Mouse (Mus musculus): Measurements from ENCODE around the gene Lmcd1. TPM values are rescaled to one million over a fixed set of nuclear protein-coding genes. Genes with fewer than 3 reads are reported as not detected.

The Lmcd1 gene
- polyA plus RNA-seq, 1 experiment from 2014 or later = 8.4 TPM

DNA sequence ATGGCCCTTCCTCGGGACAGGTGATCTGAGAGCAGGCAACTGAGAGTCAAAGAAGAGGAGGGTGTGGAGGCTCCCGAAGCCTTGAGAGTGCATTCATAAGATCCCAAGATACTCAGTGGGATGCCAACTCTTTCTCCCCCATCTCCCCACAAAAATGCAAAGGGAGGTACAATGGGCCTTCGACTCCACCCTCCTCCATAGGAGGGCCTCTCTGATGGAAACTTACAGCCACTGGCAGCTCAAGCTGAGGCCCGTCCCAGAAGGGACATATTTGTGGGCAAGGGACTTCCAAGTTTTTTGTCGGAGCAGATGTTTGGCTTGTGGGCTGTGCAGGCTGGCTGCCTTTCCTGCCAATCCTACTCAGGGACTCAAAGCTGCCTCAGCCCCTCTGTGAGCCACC is 47.1 kb downstream of the Lmcd1 start:
- H3K27me3 ChIP-seq (ENCODE audit: control insufficient read depth, insufficient read depth, low read length) = no peaks in the 10 kb centered on the region
- no peaks in the 10 kb centered on the region for H3K4me1 ChIP-seq (replicated peaks; ENCODE audit: control insufficient read depth, insufficient read depth, low read length)
- no peak for ATAC-seq (ENCODE audit: low FRiP score)
- H3K36me3 ChIP-seq (ENCODE audit: control insufficient read depth, insufficient read depth, low read length) = no peaks in the 10 kb centered on the region
- no peak overlapping the region for H3K4me3 ChIP-seq (ENCODE audit: low read depth, low read length)
- no peak overlapping the region for H3K9ac ChIP-seq (ENCODE audit: low read depth, low read length)
- H3K27ac ChIP-seq (ENCODE audit: low read depth, low read length) = no peak overlapping the region
- no peaks in the 10 kb centered on the region for H3K9me3 ChIP-seq (ENCODE audit: control insufficient read depth, low read length)
- WGBS = 42% methylated on average over 5 of the region's 5 CpGs
- no peak overlapping the region for H3K4me2 ChIP-seq (replicated peaks; ENCODE audit: low read depth, low read length)
- DNase-seq (ENCODE audit: low spot score) = no peak

DNA sequence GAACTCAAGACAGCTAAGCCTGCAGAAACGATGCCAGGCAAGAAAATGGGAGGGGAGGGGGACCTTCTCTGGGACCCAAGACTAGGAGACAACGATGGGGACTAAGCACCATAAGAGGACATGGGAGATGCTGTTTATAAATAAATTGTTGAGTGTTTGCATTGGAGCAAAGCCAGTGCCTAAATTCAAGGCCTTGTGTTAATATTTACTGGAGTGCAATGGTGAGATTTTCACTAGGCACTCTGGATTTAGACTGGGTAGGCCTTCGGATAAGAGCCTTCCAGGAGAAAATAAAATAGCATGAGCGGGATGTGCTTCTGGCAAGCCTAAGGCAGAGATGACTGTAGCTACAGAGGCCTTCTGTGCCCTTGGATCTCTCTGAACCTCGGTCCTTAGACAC is 49.4 kb downstream of the Lmcd1 start:
- no peak overlapping the region for H3K27ac ChIP-seq (ENCODE audit: low read depth, low read length)
- no peaks in the 10 kb centered on the region for H3K27me3 ChIP-seq (ENCODE audit: control insufficient read depth, insufficient read depth, low read length)
- no peak for DNase-seq (ENCODE audit: low spot score)
- H3K4me2 ChIP-seq (replicated peaks; ENCODE audit: low read depth, low read length) = no peak overlapping the region
- H3K9ac ChIP-seq (ENCODE audit: low read depth, low read length) = no peak overlapping the region
- no peak for ATAC-seq (ENCODE audit: low FRiP score)
- no peak overlapping the region for H3K4me3 ChIP-seq (ENCODE audit: low read depth, low read length)
- no peaks in the 10 kb centered on the region for H3K9me3 ChIP-seq (ENCODE audit: control insufficient read depth, low read length)
- WGBS = 89% methylated on average over 5 of the region's 5 CpGs
- H3K36me3 ChIP-seq (ENCODE audit: control insufficient read depth, insufficient read depth, low read length) = no peaks in the 10 kb centered on the region
- H3K4me1 ChIP-seq (replicated peaks; ENCODE audit: control insufficient read depth, insufficient read depth, low read length) = no peaks in the 10 kb centered on the region

DNA sequence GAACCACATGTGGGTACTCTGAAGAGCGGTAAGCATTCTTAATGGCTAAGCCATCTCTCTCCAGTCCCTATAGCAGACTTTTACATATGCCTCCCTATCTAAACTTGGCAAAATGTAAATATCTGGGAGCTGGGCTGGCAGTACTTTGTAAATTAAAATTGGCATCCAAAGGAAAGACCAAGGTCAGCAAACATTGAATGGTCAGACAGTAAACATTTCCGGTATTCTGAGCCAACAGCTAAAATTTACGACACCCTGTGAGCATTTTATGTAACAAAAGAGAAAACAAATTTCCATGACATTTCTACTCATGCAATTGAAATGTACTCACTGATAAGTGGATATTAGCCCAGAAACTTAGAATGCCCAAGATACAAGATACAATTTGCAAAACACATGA is 51.7 kb downstream of the Lmcd1 start:
- DNase-seq (ENCODE audit: low spot score) (no peak), ATAC-seq (ENCODE audit: low FRiP score) (no peak)
- H3K4me2 ChIP-seq (replicated peaks; ENCODE audit: low read depth, low read length) = no peak overlapping the region
- H3K36me3 ChIP-seq (ENCODE audit: control insufficient read depth, insufficient read depth, low read length) = no peaks in the 10 kb centered on the region
- no peak overlapping the region for H3K4me3 ChIP-seq (ENCODE audit: low read depth, low read length)
- 96% methylated on average over 3 of the region's 3 CpGs for WGBS
- no peak overlapping the region for H3K27ac ChIP-seq (ENCODE audit: low read depth, low read length)
- H3K9ac ChIP-seq (ENCODE audit: low read depth, low read length) = no peak overlapping the region
- H3K9me3 ChIP-seq (ENCODE audit: control insufficient read depth, low read length) = no peaks in the 10 kb centered on the region
- H3K4me1 ChIP-seq (replicated peaks; ENCODE audit: control insufficient read depth, insufficient read depth, low read length) = no peaks in the 10 kb centered on the region
- no peaks in the 10 kb centered on the region for H3K27me3 ChIP-seq (ENCODE audit: control insufficient read depth, insufficient read depth, low read length)

DNA sequence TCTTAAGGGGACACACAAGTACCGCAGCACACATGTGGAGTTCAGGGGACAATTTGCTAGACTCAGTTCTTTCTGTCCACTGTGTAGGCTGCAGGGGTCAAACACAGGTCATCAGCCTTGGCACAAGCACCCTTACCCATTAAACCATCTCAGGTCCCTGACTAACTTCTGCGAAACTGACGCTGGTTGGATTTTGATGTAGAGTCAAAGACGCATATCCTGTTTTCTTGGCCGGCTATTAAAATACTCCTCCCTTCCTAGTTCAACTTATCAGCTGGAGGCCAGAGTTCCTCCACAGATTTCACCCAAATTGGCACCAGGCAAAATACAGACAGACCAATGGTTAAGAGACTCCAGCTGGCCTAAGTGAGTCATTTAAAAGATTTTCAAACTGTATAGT is 54.2 kb downstream of the Lmcd1 start:
- H3K9me3 ChIP-seq (ENCODE audit: control insufficient read depth, low read length) = no peaks in the 10 kb centered on the region
- no peak overlapping the region for H3K9ac ChIP-seq (ENCODE audit: low read depth, low read length)
- no peaks in the 10 kb centered on the region for H3K4me1 ChIP-seq (replicated peaks; ENCODE audit: control insufficient read depth, insufficient read depth, low read length)
- WGBS = 83% methylated on average over 5 of the region's 5 CpGs
- H3K27ac ChIP-seq (ENCODE audit: low read depth, low read length) = no peak overlapping the region
- H3K4me3 ChIP-seq (ENCODE audit: low read depth, low read length) = no peak overlapping the region
- no peaks in the 10 kb centered on the region for H3K36me3 ChIP-seq (ENCODE audit: control insufficient read depth, insufficient read depth, low read length)
- no peak overlapping the region for H3K4me2 ChIP-seq (replicated peaks; ENCODE audit: low read depth, low read length)
- ATAC-seq (ENCODE audit: low FRiP score) = no peak
- no peaks in the 10 kb centered on the region for H3K27me3 ChIP-seq (ENCODE audit: control insufficient read depth, insufficient read depth, low read length)
- DNase-seq (ENCODE audit: low spot score) = no peak

DNA sequence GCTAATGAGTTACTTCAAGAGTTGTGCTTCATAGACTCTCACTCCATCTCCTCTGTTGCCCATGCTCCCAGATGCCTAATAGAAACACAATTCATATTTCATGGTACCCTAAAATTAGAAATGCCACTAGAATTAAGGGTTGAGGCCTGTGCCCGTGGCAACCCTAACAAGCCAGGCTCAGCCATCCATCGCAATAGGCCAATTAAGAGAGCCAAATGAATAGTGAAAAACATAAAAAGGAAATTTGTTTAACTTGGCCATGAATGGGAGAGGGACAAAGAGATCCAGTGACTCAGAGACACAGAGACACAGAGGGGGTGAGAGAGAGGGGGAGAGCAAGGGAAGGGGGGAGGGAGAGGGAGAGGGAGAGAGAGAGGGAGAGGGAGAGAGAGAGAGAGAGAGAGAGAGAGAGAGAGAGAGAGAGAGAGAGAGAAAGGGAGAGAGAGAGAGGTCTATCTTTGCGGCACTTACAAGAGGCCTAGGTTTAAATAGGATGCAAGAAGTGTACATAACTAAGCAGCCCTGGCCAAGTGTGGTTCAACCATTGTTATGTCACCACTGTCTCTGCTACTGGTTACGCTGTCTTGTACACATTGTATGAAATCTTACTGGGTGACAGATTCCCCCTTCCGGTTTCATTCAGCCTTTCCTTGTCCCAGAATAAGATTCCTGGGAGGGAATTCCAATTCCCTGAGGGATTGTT is 57.1 kb downstream of the Lmcd1 start:
- H3K27ac ChIP-seq (ENCODE audit: low read depth, low read length) = no peak overlapping the region
- H3K9ac ChIP-seq (ENCODE audit: low read depth, low read length) = no peak overlapping the region
- no peak overlapping the region for H3K4me2 ChIP-seq (replicated peaks; ENCODE audit: low read depth, low read length)
- H3K27me3 ChIP-seq (ENCODE audit: control insufficient read depth, insufficient read depth, low read length) = no peaks in the 10 kb centered on the region
- no peak overlapping the region for H3K4me3 ChIP-seq (ENCODE audit: low read depth, low read length)
- 81% methylated on average over 5 of the region's 5 CpGs for WGBS
- no peaks in the 10 kb centered on the region for H3K4me1 ChIP-seq (replicated peaks; ENCODE audit: control insufficient read depth, insufficient read depth, low read length)
- DNase-seq (ENCODE audit: low spot score) (no peak), ATAC-seq (ENCODE audit: low FRiP score) (no peak)
- H3K36me3 ChIP-seq (ENCODE audit: control insufficient read depth, insufficient read depth, low read length) = no peaks in the 10 kb centered on the region
- no peaks in the 10 kb centered on the region for H3K9me3 ChIP-seq (ENCODE audit: control insufficient read depth, low read length)

DNA sequence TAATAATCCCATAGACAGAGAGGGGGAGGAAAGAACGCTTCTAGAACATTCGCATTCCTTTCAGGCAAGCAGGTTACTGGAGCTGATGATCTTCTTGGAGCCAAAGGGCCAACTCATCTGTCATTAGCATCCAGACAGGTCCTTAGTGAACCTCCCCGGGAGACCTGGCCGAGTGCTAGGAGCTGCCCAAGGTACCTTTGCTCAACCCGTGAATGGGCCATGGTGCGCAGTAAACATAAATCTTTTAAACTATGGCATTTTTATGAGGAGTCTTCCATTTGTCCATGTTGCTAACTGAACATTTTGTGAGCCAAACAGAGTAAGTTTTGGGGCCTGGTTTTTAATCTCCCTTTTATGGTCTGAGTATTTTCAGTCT is 57.7 kb downstream of the Lmcd1 start:
- H3K4me1 ChIP-seq (replicated peaks; ENCODE audit: control insufficient read depth, insufficient read depth, low read length) = no peaks in the 10 kb centered on the region
- no peaks in the 10 kb centered on the region for H3K36me3 ChIP-seq (ENCODE audit: control insufficient read depth, insufficient read depth, low read length)
- H3K9me3 ChIP-seq (ENCODE audit: control insufficient read depth, low read length) = no peaks in the 10 kb centered on the region
- DNase-seq (ENCODE audit: low spot score) (no peak), ATAC-seq (ENCODE audit: low FRiP score) (no peak)
- no peak overlapping the region for H3K9ac ChIP-seq (ENCODE audit: low read depth, low read length)
- no peaks in the 10 kb centered on the region for H3K27me3 ChIP-seq (ENCODE audit: control insufficient read depth, insufficient read depth, low read length)
- no peak overlapping the region for H3K4me2 ChIP-seq (replicated peaks; ENCODE audit: low read depth, low read length)
- H3K27ac ChIP-seq (ENCODE audit: low read depth, low read length) = no peak overlapping the region
- WGBS = 77% methylated on average over 6 of the region's 6 CpGs
- no peak overlapping the region for H3K4me3 ChIP-seq (ENCODE audit: low read depth, low read length)

DNA sequence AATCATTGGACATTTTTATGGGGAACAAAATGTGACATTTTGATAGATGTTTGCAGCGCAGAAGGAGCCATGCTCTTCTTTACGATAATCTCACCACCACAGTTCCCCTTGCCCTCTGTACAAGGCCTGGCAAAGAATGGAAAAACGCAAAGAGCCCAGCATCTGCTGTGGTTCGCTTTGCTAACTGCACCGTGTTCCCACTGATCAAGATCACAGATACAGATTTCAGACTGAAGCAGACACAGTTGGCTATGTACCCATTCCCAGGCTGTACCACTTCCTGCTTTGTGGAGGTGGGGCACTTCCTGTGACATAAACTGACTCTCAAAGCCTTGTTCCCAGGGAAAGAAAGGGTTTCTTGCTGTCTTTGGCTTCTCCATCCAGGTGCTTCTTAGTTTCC is 60.4 kb downstream of the Lmcd1 start:
- no peak for ATAC-seq (ENCODE audit: low FRiP score)
- Histone ChIP-seq H3K4me3 (ENCODE audit: low read depth, low read length) (no peak overlapping the region), H3K27ac (ENCODE audit: low read depth, low read length) (no peak overlapping the region), H3K4me1 (replicated peaks; ENCODE audit: control insufficient read depth, insufficient read depth, low read length) (no peaks in the 10 kb centered on the region), H3K9me3 (ENCODE audit: control insufficient read depth, low read length) (no peaks in the 10 kb centered on the region), H3K4me2 (replicated peaks; ENCODE audit: low read depth, low read length) (no peak overlapping the region), H3K36me3 (ENCODE audit: control insufficient read depth, insufficient read depth, low read length) (no peaks in the 10 kb centered on the region), H3K9ac (ENCODE audit: low read depth, low read length) (no peak overlapping the region), H3K27me3 (ENCODE audit: control insufficient read depth, insufficient read depth, low read length) (no peaks in the 10 kb centered on the region)
- 91% methylated on average over 5 of the region's 5 CpGs for whole genome bisulfite sequencing
- no peak for DNase-seq (ENCODE audit: low spot score)

DNA sequence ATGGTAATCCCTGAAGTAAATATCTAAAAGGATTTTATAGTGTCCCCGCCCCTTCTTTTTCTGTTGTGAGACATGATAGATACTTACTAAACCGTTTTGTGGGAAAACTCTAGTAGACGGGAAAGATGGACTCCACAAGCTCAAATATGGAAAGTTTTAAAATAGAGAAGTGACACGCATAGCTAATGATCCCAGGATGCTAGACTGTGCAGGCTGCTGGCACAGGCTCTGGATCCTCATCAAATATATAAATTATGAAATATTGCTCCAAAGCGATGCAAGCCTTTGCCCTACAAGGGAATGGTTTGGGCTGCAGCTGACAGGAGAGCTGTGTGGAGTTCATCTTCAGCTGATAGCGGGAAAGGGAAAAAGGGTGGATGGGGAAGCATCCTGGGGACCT is 64.1 kb downstream of the Lmcd1 start:
- Histone ChIP-seq H3K9me3 (ENCODE audit: control insufficient read depth, low read length) (no peaks in the 10 kb centered on the region), H3K4me3 (ENCODE audit: low read depth, low read length) (no peak overlapping the region), H3K4me1 (replicated peaks; ENCODE audit: control insufficient read depth, insufficient read depth, low read length) (no peaks in the 10 kb centered on the region), H3K27ac (ENCODE audit: low read depth, low read length) (no peak overlapping the region), H3K36me3 (ENCODE audit: control insufficient read depth, insufficient read depth, low read length) (no peaks in the 10 kb centered on the region), H3K27me3 (ENCODE audit: control insufficient read depth, insufficient read depth, low read length) (no peaks in the 10 kb centered on the region), H3K4me2 (replicated peaks; ENCODE audit: low read depth, low read length) (no peak overlapping the region), H3K9ac (ENCODE audit: low read depth, low read length) (no peak overlapping the region)
- 90% methylated on average over 6 of the region's 6 CpGs for WGBS
- ATAC-seq (ENCODE audit: low FRiP score) = no peak
- no peak for DNase-seq (ENCODE audit: low spot score)

DNA sequence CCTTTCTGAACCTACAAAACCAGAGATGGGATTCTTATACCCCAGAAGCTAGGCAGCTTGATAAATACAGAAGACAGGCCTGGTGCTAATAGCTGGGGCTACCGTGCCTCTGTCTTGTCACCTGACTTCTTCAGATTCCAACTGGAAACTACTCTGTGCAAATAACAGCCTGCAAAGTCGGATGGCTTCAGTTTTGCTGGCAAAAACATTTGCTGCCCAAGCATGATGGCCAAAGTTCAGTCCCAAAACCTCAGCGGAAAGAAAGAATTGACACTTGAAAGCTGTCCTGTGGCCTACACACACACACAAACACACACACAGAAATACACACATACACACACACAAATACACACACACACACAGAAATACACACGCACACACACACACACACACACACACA is 65.5 kb downstream of the Lmcd1 start:
- no peak overlapping the region for H3K4me3 ChIP-seq (ENCODE audit: low read depth, low read length)
- H3K9me3 ChIP-seq (ENCODE audit: control insufficient read depth, low read length) = no peaks in the 10 kb centered on the region
- no peaks in the 10 kb centered on the region for H3K4me1 ChIP-seq (replicated peaks; ENCODE audit: control insufficient read depth, insufficient read depth, low read length)
- no peak for ATAC-seq (ENCODE audit: low FRiP score)
- no peaks in the 10 kb centered on the region for H3K27me3 ChIP-seq (ENCODE audit: control insufficient read depth, insufficient read depth, low read length)
- DNase-seq (ENCODE audit: low spot score) = no peak
- H3K27ac ChIP-seq (ENCODE audit: low read depth, low read length) = no peak overlapping the region
- H3K9ac ChIP-seq (ENCODE audit: low read depth, low read length) = no peak overlapping the region
- H3K36me3 ChIP-seq (ENCODE audit: control insufficient read depth, insufficient read depth, low read length) = no peaks in the 10 kb centered on the region
- H3K4me2 ChIP-seq (replicated peaks; ENCODE audit: low read depth, low read length) = no peak overlapping the region
- WGBS = 77% methylated on average over 4 of the region's 4 CpGs
